Mouse (Mus musculus) limb, embryonic 10.5 days (tissue): ENCODE data around the gene Top3a. TPM values are rescaled to one million over a fixed set of nuclear protein-coding genes. Genes with fewer than 3 reads are reported as not detected.

Experiments used
- DNase-seq: peaks from one replicate; pipeline ENCODE4 v3.0.0-alpha.2; 2017; ENCODE audit warnings: low spot score
- H3K27ac ChIP-seq: fragments of 300-500 bp; sonication (generic); 2 replicates; pipeline ENCODE4 v1.5.1; 2016; ENCODE audit warnings: mild to moderate bottlenecking
- H3K27me3 ChIP-seq: fragments of 300-500 bp; sonication (generic); 2 replicates; pipeline ENCODE4 v1.6.1; 2016; ENCODE audit warnings: low read depth, mild to moderate bottlenecking; ENCODE audit not compliant: poor library complexity, severe bottlenecking
- H3K36me3 ChIP-seq: fragments of 300-500 bp; sonication (generic); 2 replicates; pipeline ENCODE4 v1.6.1; 2016; ENCODE audit warnings: mild to moderate bottlenecking, moderate library complexity
- H3K4me1 ChIP-seq: fragments of 300-500 bp; sonication (generic); 2 replicates; pipeline ENCODE4 v1.6.1; 2016
- H3K4me3 ChIP-seq: fragments of 300-500 bp; sonication (generic); 2 replicates; pipeline ENCODE4 v1.5.1; 2016; ENCODE audit warnings: mild to moderate bottlenecking, moderate library complexity
- H3K9me3 ChIP-seq: fragments of 300-500 bp; sonication (generic); replicated peaks from 2 replicates; pipeline ENCODE4 v1.6.1; 2016; ENCODE audit warnings: mild to moderate bottlenecking
- WGBS: fragments of 180-500 bp; shearing (Covaris S2); methylation state at CpG from one replicate; pipeline ENCODE4 v1.1.7; 2016; 5-methylcytosine and 5-hydroxymethylcytosine counted together
- microRNA-seq: library from miRNA; unstranded; fragments of <30 nt; microRNA quantifications from one replicate; pipeline ENCODE4, GENCODE M21; 2017
- polyA plus RNA-seq: library from polyadenylated mRNA; unstranded; fragments of >200 nt; fragmentation: Nextera tagmentation; extraction: Ambion mirVana; gene quantifications from 2 replicates; pipeline ENCODE4 v1.2.1, GENCODE M21; 2016

Top3a gene
- polyA plus RNA-seq, 1 experiment from 2014 or later: 30.2 TPM

DNA sequence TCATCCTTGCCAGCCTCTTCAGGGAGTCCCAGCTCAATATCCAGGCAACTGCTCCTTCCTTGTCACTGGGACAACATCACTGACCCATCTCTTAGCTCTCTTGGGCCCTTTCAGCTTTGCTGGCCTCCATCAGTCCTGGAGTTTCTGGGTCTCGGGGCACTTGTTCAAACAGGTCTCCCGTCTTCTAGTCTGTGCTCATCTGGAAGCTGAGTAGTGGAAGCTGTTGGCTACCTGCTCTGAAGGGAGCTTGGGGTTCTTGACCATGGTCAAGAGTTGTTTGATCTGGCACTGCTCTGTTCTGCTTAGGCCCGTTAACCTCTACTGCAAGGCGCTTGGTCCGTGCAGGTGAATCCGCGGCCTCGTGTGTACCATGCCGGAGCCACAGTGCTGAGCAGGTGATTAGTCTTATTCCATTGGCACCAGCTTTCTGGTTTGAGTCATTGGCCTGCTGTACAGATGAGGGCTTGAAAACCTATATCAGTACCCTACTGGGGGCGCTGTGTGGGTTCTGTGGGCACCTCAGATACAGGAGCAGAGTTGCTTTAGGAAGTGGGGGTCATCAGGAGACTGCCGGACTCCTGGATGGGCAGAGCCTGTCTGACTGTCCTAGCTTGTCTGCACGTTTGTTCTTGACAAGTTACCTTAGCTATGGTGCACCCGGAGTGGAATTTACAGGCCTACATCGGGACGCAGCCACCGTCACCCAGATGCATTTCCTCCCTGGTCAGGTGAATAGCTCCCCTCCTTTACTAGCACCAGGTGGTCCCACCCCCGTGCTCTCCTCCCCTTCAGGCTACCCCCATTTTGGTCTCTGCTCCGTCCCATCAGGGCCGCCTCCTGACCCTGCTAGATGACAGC, 72.9 kb downstream of the Top3a start:
- Histone ChIP-seq H3K4me3 (no peak overlapping the region), H3K4me1 (peaks cover 31% of the 10 kb centered on the region), H3K27me3 (no peaks in the 10 kb centered on the region), H3K9me3 (no peaks in the 10 kb centered on the region), H3K36me3 (peaks cover 79% of the 10 kb centered on the region), H3K27ac (no peak overlapping the region)
- DNase-seq: no peak
- 94% methylated on average over 19 of the region's 19 CpGs for WGBS

DNA sequence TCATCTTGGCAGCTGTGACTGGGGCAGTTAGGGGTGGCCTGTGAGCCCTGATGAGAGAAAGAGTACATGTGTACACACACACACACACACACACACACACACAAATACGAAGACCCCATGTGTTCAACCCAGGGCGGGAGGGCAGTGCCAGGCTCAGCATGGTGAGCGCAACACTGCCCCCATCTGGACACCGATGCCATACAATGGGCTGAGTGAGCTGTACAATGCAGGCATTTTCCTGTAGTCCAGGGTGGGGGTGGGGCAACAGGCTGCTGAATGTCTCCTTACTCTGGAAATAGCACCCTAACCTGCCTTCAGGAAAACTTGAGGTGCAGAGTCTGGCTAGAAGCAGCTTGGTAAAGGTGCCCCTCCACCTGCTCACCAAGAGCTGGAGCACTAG, 74.0 kb downstream of the Top3a start:
- H3K9me3 ChIP-seq: no peaks in the 10 kb centered on the region
- DNase-seq: peak; percentile 75
- H3K4me3 ChIP-seq: no peak overlapping the region
- no peak overlapping the region for H3K27ac ChIP-seq
- H3K36me3 ChIP-seq: peaks cover 67% of the 10 kb centered on the region
- WGBS: 54% methylated on average over 4 of the region's 4 CpGs
- peaks cover 43% of the 10 kb centered on the region for H3K4me1 ChIP-seq
- no peaks in the 10 kb centered on the region for H3K27me3 ChIP-seq

DNA sequence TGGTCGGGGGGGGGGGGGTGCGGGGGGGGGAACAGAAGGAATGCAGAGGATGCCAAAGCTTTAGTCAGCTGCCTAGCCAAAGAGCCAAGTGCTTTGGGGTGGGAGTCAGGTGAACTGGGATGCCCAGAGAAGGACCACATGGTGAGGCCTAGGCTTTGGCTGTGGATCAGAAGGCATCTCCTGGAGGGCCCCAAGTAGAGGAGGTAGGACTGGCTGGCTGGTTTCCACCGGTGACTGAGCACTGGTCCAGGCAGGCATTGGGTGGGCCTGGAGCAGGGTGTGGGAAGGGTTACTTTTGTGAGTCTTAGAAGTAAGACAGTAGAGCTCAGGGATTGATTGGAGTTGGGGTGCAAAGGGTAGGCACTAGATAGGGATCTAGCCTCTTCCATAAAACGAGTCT, 75.6 kb downstream of the Top3a start:
- WGBS: 98% methylated on average over 2 of the region's 4 CpGs
- no peaks in the 10 kb centered on the region for H3K27me3 ChIP-seq
- H3K4me3 ChIP-seq: peak overlapping the region; percentile 88; the same call in 1 of the 2 replicates
- H3K9me3 ChIP-seq: no peaks in the 10 kb centered on the region
- peaks cover 52% of the 10 kb centered on the region for H3K36me3 ChIP-seq
- no peak overlapping the region for H3K27ac ChIP-seq
- H3K4me1 ChIP-seq: peaks cover 44% of the 10 kb centered on the region
- DNase-seq: peak; percentile 20

DNA sequence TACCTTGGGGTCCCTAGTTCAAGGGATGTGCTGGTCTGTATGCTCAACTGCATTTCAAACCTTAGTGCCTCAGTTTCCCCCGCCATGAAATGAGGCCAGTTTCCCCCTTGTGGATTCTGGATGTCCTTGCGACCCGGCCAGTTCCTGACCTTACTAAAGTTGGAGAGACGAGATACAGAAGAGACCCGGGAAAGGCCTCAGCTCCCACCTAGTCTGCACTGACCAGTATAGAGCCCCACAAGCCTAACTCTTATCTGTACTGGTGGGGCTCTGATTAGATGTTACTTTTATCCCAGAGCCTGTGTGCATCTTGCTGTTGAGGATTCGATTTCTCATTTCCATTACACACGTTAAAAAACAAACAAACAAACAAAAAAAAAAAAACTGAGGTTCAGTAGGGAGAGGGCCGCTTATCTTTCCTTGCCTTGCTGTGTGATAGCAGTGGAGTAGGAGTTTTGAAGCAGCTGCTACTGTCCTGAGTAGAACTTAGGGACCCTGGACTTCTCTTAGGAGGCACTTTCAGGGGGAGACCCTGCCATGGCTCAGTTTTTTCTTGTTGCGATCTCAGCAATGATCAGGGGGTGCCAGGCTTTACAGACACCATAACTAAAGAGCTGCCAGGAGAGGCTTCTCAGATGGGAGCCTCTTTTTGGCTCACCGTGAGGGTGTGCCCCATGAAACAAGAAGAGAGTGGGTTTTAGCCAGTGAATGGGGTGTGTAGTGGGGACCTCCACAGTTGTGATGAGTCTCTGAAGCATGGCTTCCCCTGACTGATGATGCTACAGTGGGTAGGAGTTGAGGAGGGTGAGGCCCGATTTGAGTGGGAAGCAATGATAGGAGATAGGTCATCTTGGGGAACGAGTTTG, 76.6 kb downstream of the Top3a start:
- 37% methylated on average over 12 of the region's 12 CpGs for WGBS
- no peak for DNase-seq
- Histone ChIP-seq H3K27me3 (no peaks in the 10 kb centered on the region), H3K36me3 (peaks cover 42% of the 10 kb centered on the region), H3K9me3 (no peaks in the 10 kb centered on the region), H3K4me3 (peak overlapping the region; percentile 88), H3K27ac (peak overlapping the region; percentile 95), H3K4me1 (peaks cover 44% of the 10 kb centered on the region)

DNA sequence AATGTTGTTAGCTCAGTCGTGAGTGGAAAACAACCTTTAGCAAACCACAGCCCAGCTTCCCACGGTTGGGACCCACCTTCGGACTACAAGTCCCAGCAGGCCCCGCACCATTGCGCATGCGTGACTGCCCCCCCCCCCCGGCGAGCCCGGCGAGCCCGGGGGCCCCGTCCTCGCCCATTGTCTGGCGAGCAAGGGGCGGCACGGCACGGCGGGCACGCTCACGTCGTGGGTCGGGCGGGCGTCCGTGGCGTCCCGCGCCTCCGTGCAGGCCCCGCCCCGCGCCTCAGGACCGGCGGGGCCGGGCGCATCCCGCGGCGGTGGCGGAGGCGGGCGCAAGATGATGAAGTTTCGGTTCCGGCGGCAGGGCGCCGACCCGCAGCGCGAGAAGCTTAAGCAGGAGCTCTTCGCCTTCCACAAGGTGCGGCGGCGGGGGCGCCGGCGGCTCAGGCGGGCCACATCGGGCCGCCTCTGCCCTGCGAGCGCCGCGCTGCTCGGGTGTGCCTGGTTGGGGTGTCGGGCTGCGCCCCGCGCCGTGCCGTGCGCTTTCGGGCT, 77.6 kb downstream of the Top3a start, which contains the start of gene Llgl1:
TSS of gene Llgl1 (plus strand) at position 200 of the 552 bp plus-strand sequence.
- H3K36me3 ChIP-seq: peaks cover 32% of the 10 kb centered on the region
- H3K4me3 ChIP-seq: peak within 1 kb of the TSS; percentile 88
- H3K4me1 ChIP-seq: peaks cover 44% of the 10 kb centered on the region
- H3K27me3 ChIP-seq: no peaks in the 10 kb centered on the region
- WGBS: under 1% methylated on average over 70 of the region's 73 CpGs
- no peaks in the 10 kb centered on the region for H3K9me3 ChIP-seq
- DNase-seq: peak; percentile 99
- H3K27ac ChIP-seq: peak within 1 kb of the TSS; percentile 95

DNA sequence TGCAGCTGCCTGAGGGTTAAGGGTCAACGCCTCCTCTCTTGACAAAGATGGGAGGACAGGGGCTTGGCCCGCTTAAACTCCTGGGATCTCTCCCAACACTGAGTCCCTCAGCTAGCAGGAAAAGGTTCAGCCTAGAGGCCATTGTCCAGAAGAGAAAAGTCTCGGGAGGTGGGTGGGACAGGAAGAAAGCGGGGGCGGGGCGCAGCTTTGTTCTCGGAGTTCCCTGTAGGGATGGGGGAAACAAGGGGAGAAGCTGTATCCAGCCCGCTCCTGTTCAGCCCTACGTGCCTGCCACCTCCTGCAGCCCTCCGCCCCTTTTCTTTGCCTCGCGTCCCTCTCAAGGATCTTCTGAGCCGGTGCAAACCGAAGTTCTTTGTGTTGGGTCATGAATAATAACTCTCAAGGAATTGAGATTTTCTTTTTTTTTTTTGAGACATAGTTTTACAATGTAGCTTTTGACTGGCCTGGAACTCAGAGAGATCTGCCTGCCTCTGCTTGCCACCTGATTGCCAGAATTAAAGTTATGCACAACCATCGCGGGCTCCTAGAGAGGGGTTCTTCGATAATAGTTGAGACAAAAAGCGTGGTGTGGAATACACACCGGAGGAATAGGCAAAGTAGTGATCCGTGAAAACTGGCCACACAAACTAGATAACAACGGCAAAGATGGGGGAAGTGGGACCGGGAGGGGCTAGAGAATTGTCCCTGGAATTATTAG, 78.2 kb downstream of the Top3a start:
- no peaks in the 10 kb centered on the region for H3K9me3 ChIP-seq
- peaks cover 26% of the 10 kb centered on the region for H3K36me3 ChIP-seq
- H3K4me1 ChIP-seq: peaks cover 44% of the 10 kb centered on the region
- H3K27me3 ChIP-seq: no peaks in the 10 kb centered on the region
- peak overlapping the region; percentile 88 for H3K4me3 ChIP-seq
- H3K27ac ChIP-seq: peak overlapping the region; percentile 95
- peak; percentile 86 for DNase-seq
- WGBS: 5% methylated on average over 22 of the region's 22 CpGs

DNA sequence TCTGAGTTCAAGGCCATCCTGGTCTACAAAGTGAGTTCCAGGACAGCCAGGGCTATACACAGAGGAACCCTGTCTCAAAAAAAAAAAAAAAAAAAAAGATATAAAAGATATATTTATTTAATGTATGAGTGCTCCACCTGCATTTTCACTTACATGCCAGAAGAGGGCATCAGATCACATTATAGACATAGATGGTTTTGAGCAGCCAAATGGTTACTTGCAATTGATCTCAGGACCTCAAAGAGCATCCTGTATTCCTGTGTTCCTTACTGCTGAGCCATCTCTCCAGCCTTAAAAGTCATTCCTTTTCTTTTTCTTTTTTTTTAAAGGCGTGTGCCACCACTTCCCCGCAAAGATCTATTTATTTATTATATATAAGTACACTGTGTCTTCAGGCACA, 79.6 kb downstream of the Top3a start:
- no peaks in the 10 kb centered on the region for H3K9me3 ChIP-seq
- peaks cover 12% of the 10 kb centered on the region for H3K36me3 ChIP-seq
- no peak overlapping the region for H3K27ac ChIP-seq
- H3K27me3 ChIP-seq: no peaks in the 10 kb centered on the region
- no peak for DNase-seq
- WGBS: 78% methylated on average over 2 of the region's 2 CpGs
- H3K4me3 ChIP-seq: no peak overlapping the region
- peaks cover 35% of the 10 kb centered on the region for H3K4me1 ChIP-seq

DNA sequence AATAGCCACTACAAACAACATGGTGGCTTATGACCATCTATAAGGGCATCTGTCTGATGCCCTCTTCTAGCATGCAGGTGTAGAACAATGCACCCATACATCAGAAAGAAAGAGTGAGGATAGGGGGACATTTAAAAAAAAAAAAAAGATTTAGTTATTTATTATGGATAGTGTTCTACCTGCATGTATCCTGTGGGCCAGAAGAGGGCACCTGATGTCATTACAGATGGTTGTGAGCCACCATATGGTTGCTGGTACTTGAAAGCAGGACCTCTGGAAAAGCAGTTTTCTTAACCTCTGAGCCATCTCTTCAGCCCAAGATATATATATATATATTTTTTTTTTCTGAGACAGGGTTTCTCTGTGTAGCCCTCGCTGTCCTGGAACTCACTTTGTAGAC, 81.0 kb downstream of the Top3a start:
- no peak overlapping the region for H3K4me3 ChIP-seq
- peaks cover 23% of the 10 kb centered on the region for H3K4me1 ChIP-seq
- WGBS: 78% methylated on average over 1 of the region's 1 CpGs

More for the DNA sequence above, 81.0 kb downstream of the Top3a start:
- Histone ChIP-seq H3K36me3 (no peaks in the 10 kb centered on the region), H3K27ac (no peak overlapping the region), H3K9me3 (no peaks in the 10 kb centered on the region), H3K27me3 (no peaks in the 10 kb centered on the region)
- no peak for DNase-seq

Small RNAs within 50 kb of the gene (microRNA-seq; reads per million reads assigned to microRNA genes)
- gene Mir5100: 2.9 reads per million, percentile 1 among the genes with 10 or more reads in this experiment

Other genes starting within 250 kb of the Top3a start
- gene Alkbh5, start 241.0 kb downstream of the Top3a start, polyA plus RNA-seq: 31.8 and 34.7 TPM in 2 replicates
- gene Llgl1, start 77.6 kb downstream of the Top3a start, polyA plus RNA-seq: 120 and 137 TPM in 2 replicates
- gene Flii, start 50.1 kb downstream of the Top3a start, polyA plus RNA-seq: 71.1 and 77.7 TPM in 2 replicates
- gene Mief2, start 49.0 kb downstream of the Top3a start, polyA plus RNA-seq: 15.2 and 18.2 TPM in 2 replicates
- 8.2 and 9.3 TPM in 2 replicates for gene Smcr8, start 159 bp upstream of the Top3a start, polyA plus RNA-seq
- gene Shmt1, start 34.4 kb upstream of the Top3a start, polyA plus RNA-seq: 106 and 124 TPM in 2 replicates
- 26.5 and 29.6 TPM in 2 replicates for gene Dhrs7b, start 53.3 kb upstream of the Top3a start, polyA plus RNA-seq
- 75.9 and 78.4 TPM in 2 replicates for gene Tmem11, start 101.9 kb upstream of the Top3a start, polyA plus RNA-seq
- 14.2 and 17.0 TPM in 2 replicates for gene Natd1, start 137.4 kb upstream of the Top3a start, polyA plus RNA-seq
- gene Map2k3, start 154.7 kb upstream of the Top3a start, polyA plus RNA-seq: 78.3 and 93.3 TPM in 2 replicates
- 0.11 and 0.25 TPM in 2 replicates for gene Kcnj12, start 245.2 kb upstream of the Top3a start, polyA plus RNA-seq